Mouse (Mus musculus) thymus, adult 2 months (tissue): ENCODE results near the gene Pnp2. TPM values are rescaled to one million over a fixed set of nuclear protein-coding genes. Genes with fewer than 3 reads are reported as not detected.

Experiments used
- DNase-seq: peaks from one replicate; pipeline ENCODE4 v3.0.0; 2021
- H3K27ac ChIP-seq: fragments of 200-500 bp; 2 replicates; pipeline ENCODE4 v1.5.1; 2012; ENCODE audit warnings: low read length, control low read depth; ENCODE audit not compliant: control insufficient read depth, insufficient read depth
- H3K27me3 ChIP-seq: fragments of 200-500 bp; 2 replicates; pipeline ENCODE4 v1.6.1; 2012; ENCODE audit warnings: mild to moderate bottlenecking, low read length, moderate library complexity, mixed read lengths; ENCODE audit not compliant: control insufficient read depth, insufficient read depth
- H3K36me3 ChIP-seq: fragments of 200-500 bp; 2 replicates; pipeline ENCODE4 v1.6.1; 2012; ENCODE audit warnings: mild to moderate bottlenecking, low read length, moderate library complexity; ENCODE audit not compliant: control insufficient read depth, insufficient read depth
- H3K4me1 ChIP-seq: fragments of 200-500 bp; replicated peaks from 2 replicates; pipeline ENCODE4 v1.6.1; 2012; ENCODE audit warnings: low read length; ENCODE audit not compliant: control insufficient read depth, insufficient read depth
- H3K4me3 ChIP-seq: fragments of 200-500 bp; 2 replicates; pipeline ENCODE4 v1.5.1; 2012; ENCODE audit warnings: mild to moderate bottlenecking, low read length, control low read depth, moderate library complexity; ENCODE audit not compliant: control insufficient read depth, insufficient read depth
- CTCF ChIP-seq: fragments of 200-500 bp; IDR thresholded peaks from 2 replicates; pipeline ENCODE4 v1.5.1; 2012; ENCODE audit warnings: mild to moderate bottlenecking, control low read depth, low read length, moderate library complexity, borderline replicate concordance; ENCODE audit not compliant: control insufficient read depth, poor library complexity, insufficient read depth; ENCODE audit errors: extremely low read depth
- POLR2A ChIP-seq: fragments of 200-500 bp; IDR thresholded peaks from 2 replicates; pipeline ENCODE4 v1.6.1; 2012; ENCODE audit warnings: mild to moderate bottlenecking, low read length, control low read depth, moderate library complexity; ENCODE audit not compliant: control insufficient read depth, poor library complexity, insufficient read depth; ENCODE audit errors: extremely low read depth
- WGBS: fragments of 180-500 bp; shearing (Covaris S2); methylation state at CpG from one replicate; pipeline ENCODE4 v1.1.7; 2018; 5-methylcytosine and 5-hydroxymethylcytosine counted together
- polyA plus RNA-seq: library from polyadenylated mRNA; depleted of rRNA; stranded (reverse); fragments of >200 nt; gene quantifications from 2 replicates; pipeline ENCODE4 v1.2.3, GENCODE M21; 2012

Gene Pnp2
- polyA plus RNA-seq, 1 experiment: 0.93 TPM

GRCm38 (mm10) chr14:50927366-50927765 lies 28.4 kb upstream of the Pnp2 start:
- H3K27ac ChIP-seq: no peak overlapping the region
- peaks cover 9% of the 10 kb centered on the region for H3K4me1 ChIP-seq

GRCm38 (mm10) chr14:50929951-50930350 lies 25.8 kb upstream of the Pnp2 start:
- H3K4me1 ChIP-seq: peaks cover 9% of the 10 kb centered on the region
- peaks cover 10% of the 10 kb centered on the region for H3K36me3 ChIP-seq
- WGBS: 7% methylated on average over 10 of the region's 10 CpGs
- DNase-seq: no peak
- H3K4me3 ChIP-seq: peak overlapping the region; percentile 71
- TF ChIP-seq POLR2A: no peak
- peak overlapping the region; percentile 19; the same call in 1 of the 2 replicates for H3K27ac ChIP-seq
- no peaks in the 10 kb centered on the region for H3K27me3 ChIP-seq

More at GRCm38 (mm10) chr14:50927366-50927765, 28.4 kb upstream of the Pnp2 start:
- 96% methylated on average over 3 of the region's 3 CpGs for WGBS
- no peak overlapping the region for H3K4me3 ChIP-seq
- H3K27me3 ChIP-seq: no peaks in the 10 kb centered on the region
- no peak for DNase-seq
- TF ChIP-seq CTCF: no peak
- no peak for TF ChIP-seq POLR2A
- peaks cover 10% of the 10 kb centered on the region for H3K36me3 ChIP-seq

GRCm38 (mm10) chr14:50930377-50930753 lies 25.4 kb upstream of the Pnp2 start:
- under 1% methylated on average over 38 of the region's 38 CpGs for WGBS
- Histone ChIP-seq H3K27me3 (no peaks in the 10 kb centered on the region), H3K4me3 (peak overlapping the region; percentile 71), H3K4me1 (peaks cover 9% of the 10 kb centered on the region), H3K36me3 (peaks cover 10% of the 10 kb centered on the region), H3K27ac (peak overlapping the region; percentile 19; the same call in 1 of the 2 replicates)
- peak; percentile 73 for DNase-seq
- TF ChIP-seq POLR2A (no peak), CTCF (no peak)

GRCm38 (mm10) chr14:50930754-50931492 lies 24.9 kb upstream of the Pnp2 start, which contains the start of the genes Pip4p1 and Pnp:
Gene Pip4p1 (minus strand): TSS chr14:50930856.
Gene Pnp (plus strand): TSS chr14:50931082.
- peak; percentile 100 for DNase-seq
- H3K4me1 ChIP-seq: peaks cover 6% of the 10 kb centered on the region
- H3K36me3 ChIP-seq: peaks cover 10% of the 10 kb centered on the region
- peak within 1 kb of the TSS; percentile 21; the same call in 1 of the 2 replicates for H3K27ac ChIP-seq
- TF ChIP-seq POLR2A (peak; percentile 86), CTCF (no peak; the same call in 1 of the 2 replicates)
- H3K4me3 ChIP-seq: peak within 1 kb of the TSS; percentile 71
- WGBS: under 1% methylated on average over 68 of the region's 68 CpGs
- H3K27me3 ChIP-seq: no peaks in the 10 kb centered on the region

GRCm38 (mm10) chr14:50931493-50932020 lies 24.2 kb upstream of the Pnp2 start:
- H3K27ac ChIP-seq: peak overlapping the region; percentile 21; the same call in 1 of the 2 replicates
- H3K27me3 ChIP-seq: no peaks in the 10 kb centered on the region
- H3K4me1 ChIP-seq: peaks cover 6% of the 10 kb centered on the region
- H3K4me3 ChIP-seq: peak overlapping the region; percentile 49
- TF ChIP-seq CTCF: no peak
- no peak for TF ChIP-seq POLR2A
- H3K36me3 ChIP-seq: peaks cover 10% of the 10 kb centered on the region
- no peak for DNase-seq
- WGBS: 22% methylated on average over 12 of the region's 12 CpGs

- no peaks in the 10 kb centered on the region for H3K27me3 ChIP-seq
- H3K4me1 ChIP-seq: peaks cover under 1% of the 10 kb centered on the region; the same call in 1 of the 2 replicates
- TF ChIP-seq CTCF (no peak), POLR2A (no peak)
- no peak overlapping the region for H3K4me3 ChIP-seq
- DNase-seq: no peak
- WGBS: 88% methylated on average over 1 of the region's 1 CpGs
- no peak overlapping the region for H3K27ac ChIP-seq
- H3K36me3 ChIP-seq: no peaks in the 10 kb centered on the region
These were observed 19.1 kb upstream of the Pnp2 start for GRCm38 (mm10) chr14:50936649-50937048.
